Mouse (Mus musculus) frontal cortex, adult 2 months (tissue): ENCODE data around the gene Rab7b. TPM values are rescaled to one million over a fixed set of nuclear protein-coding genes. Genes with fewer than 3 reads are reported as not detected.

Experiments
- DNase-seq, 2 experiments: peaks; one replicate each; pipeline ENCODE4 v3.0.0; 2022; ENCODE audit warnings: low spot score in 1 of 2; ENCODE audit errors: extremely low spot score in 1 of 2
- polyA plus RNA-seq: library from polyadenylated mRNA; depleted of rRNA; stranded (reverse); fragments of >200 nt; gene quantifications from 2 replicates; pipeline ENCODE4 v1.2.3, GENCODE M21; 2012

Rab7b gene
- polyA plus RNA-seq, 1 experiment = 2.7 TPM

GRCm38 (mm10) chr1:131734657-131735273 lies 46.3 kb downstream of the Rab7b start:
- no peak for DNase-seq

DNA sequence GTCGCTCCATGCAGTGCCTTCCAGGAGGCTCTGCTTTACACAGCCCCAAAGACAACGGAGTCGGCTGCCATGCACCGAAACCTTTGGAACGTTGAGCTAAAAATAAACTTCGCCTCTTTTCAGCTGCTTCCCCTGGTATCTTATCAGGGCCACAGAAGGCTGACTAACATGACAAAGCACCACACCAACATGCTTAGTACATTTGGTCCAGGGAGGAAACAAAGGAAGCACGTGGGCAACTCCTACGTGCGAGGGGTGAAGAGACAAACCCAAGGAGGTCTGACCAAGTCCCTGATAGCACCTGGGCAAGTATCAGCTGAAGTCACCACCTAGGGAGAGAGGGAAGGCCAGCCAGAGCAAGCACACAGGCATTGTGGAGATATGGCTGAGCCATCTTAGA lies 48.0 kb downstream of the Rab7b start:
- no peak for DNase-seq

DNA sequence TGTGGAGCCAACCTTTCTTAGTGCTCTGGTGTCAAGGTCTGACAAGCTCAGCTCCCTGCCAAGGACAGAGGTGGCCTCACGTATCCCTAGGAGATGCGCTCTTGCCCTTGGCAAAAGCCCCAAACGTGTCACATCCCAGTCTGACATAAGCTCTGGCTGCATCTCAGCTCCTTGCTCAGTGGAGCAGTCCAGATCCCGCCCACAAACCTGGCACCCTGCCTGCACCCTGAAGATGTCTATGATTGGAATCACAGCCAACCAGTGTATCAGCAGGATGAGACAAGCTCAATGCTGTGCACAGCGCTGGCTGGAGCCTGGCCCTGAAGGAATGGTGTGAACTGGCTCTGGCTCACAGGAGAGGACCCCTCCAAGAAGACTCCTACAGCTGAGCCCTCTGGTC lies 48.8 kb downstream of the Rab7b start:
- peak; percentile 95 to 99 for DNase-seq

DNA sequence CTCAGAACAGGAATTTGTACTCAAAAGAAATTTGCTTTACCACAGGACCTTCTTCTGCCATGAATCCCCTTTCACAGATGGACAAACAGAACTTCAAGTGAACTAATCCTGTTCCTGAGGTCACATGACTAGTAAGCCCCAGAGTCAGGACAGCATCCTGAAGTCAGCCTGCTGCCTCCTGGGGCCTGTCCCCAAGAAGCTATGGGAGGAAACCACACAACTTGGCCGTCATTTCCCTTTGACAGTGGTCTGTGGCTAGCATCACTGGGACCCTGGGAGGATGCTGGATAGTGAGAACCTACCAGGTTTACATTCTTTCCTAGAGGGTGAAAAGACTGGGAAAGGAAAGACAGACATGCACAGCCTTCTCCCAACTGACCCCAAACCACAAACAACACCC lies 50.3 kb downstream of the Rab7b start:
- no peak for DNase-seq

GRCm38 (mm10) chr1:131739481-131740160 lies 51.1 kb downstream of the Rab7b start:
- DNase-seq = no peak

GRCm38 (mm10) chr1:131743868-131744464 lies 55.5 kb downstream of the Rab7b start, which contains the start of gene Slc26a9:
Gene Slc26a9 (plus strand): TSS chr1:131744022.
- no peak for DNase-seq

DNA sequence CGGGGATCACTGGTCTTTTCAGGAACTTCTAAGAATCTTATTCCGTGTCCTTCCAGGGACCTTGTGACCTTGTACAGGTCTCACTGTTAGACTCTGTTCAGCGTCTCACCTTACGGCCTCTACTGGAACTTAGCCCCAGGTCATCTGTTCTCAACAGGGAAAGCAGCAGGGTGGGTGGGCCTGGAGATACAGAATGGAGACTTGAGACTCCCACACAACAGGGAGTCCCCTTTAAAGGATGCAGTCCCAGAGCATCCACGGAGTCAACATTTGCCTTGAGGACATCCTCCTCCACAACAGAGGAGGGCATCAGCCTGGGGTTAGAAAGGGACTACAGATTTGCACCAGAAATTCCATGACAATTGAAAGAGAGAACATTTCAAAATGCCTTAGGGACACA lies 56.9 kb downstream of the Rab7b start:
- DNase-seq = no peak

DNA sequence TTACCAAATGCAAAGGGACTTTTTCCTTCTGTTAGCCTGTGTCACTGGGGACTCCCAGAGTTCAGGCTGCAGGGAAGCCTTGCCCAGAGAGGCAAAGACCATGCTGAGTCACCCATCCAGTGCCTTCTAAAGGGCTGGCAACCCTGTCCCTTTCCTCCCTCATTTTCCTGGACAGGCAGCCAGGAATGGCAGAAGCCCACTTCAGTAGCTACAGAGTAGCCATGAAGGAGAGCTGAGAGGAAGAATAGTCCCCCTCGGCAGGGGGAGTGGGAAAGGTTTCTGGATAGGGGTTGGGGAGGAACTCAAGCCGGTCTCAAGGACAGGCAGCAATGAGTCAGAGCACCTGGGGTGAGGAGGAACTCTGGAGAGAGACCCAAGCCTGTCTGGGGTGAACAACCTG lies 59.3 kb downstream of the Rab7b start:
- DNase-seq = no peak

- DNase-seq = no peak
Observed at GRCm38 (mm10) chr1:131748636-131749035, 60.1 kb downstream of the Rab7b start.

DNA sequence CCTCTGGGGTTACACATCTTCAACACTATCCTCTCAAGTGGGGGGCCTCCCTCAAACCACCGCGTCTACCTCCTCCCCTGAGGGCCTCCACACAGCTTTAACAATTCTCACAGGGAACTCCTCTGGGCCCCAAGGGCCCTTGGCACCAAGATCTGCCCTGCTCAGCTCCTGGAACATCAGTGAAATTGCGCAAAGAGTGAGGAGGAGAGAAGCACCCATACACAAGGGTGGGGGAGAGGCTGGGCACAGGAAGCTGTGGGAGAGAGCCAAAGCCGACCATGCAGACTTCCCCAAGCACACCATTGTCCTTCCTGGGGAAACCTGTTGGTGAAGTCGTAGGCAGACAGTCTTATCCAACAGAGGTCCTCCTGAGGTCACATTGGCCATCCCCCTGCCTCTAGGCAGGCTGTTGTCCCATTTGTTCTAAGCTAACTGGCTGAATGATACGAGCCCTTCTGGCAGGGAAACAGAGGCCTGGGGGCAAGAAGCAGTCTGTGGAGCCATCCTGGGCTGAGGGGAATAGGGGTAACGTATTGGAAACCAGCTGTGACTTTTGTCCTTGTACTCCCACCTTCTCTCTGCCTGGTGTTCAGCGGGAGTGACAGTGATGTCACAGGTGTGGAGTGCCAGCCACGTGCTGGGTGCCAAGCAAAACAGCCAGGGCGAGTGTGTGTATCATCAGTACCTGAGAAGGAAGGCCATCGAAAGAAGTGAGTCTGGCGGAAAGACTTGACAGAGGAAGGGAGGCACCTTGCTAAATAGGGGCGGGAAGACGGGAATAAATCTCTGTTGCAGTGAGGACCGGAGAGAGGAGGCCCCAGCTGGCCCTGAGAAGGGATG lies 61.4 kb downstream of the Rab7b start:
- no peak for DNase-seq

- no peak for DNase-seq
Observed at GRCm38 (mm10) chr1:131751181-131751890, 62.8 kb downstream of the Rab7b start.

GRCm38 (mm10) chr1:131751891-131752311 lies 63.4 kb downstream of the Rab7b start:
- no peak for DNase-seq

GRCm38 (mm10) chr1:131754212-131754829 lies 65.8 kb downstream of the Rab7b start:
- no peak for DNase-seq

DNA sequence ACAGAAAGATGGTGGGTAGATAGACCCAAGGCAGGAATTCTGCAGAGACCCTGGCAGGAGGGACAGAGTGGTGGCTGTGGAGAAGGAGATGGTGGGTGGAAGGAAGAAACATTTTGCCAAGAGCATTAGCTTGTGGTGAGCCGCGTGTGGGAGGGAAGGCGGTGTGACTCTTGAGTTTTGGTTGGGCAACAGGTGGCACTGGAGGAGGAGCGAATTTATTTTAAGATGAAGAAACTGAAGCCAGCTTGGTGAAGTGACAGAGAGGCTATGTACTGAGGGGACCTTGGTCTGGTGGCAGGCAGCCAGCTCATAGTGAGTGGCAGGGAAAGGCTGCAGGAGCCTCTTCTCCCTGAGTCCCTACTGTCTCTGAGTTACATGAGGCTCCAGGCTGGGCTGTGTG lies 66.4 kb downstream of the Rab7b start:
- DNase-seq = peak; percentile 76 to 81

- DNase-seq = no peak
Observed at GRCm38 (mm10) chr1:131757211-131757610, 68.7 kb downstream of the Rab7b start.

GRCm38 (mm10) chr1:131758796-131759195 lies 70.3 kb downstream of the Rab7b start:
- DNase-seq = no peak

GRCm38 (mm10) chr1:131759667-131760427 lies 71.4 kb downstream of the Rab7b start:
- no peak for DNase-seq

DNA sequence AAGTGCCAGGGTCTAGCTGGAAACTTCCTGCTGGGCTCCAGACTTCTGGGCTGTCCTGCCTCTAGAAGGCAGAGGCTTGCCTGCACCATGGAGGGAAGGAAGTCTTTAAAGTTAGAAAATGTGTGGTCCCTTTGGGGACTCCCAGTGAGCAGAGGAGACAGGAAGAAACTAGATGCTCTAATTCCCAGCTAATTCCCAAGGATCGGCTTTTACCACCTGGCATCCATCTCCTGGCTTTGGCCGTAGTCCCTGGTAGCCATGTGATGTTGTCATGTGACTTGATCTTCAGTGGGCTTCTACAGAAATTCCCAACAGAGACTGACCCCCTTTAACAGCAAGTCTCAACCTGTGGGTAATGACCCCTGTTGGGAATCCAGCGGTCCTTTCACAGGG lies 71.9 kb downstream of the Rab7b start:
- DNase-seq = no peak

DNA sequence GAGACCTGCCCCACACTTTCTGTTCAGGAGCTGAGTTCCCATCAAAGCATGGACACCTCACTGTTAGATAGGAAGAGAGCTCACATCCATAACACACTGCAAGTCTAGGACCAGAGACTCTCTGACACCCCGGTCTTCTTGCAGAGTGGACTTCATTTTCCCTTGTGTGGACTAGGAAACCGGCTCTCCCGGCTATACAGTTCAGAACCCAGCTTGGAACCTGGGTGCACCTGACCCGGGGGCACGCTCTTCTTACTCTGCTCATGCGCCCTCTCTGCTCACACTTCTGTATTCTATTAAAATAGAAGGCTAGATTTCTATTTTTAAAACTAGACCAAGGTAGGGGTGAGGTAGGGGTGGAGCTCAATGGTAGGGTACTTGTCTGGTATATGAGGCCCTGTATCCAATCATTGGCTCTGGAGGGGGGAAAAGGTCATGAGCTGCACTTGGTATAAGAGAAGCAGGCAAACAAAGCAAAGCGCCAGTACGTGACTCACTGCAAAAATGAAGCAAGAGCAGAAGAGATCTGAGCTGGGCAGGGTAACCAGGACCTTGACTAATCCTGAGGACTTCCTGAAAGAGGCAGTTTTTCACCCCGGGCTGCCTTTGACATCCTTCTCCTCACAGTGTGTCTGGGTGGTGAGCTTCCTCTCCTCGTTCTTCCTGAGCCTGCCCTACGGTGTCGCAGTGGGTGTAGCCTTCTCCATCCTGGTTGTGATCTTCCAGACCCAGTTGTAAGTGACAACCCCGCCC lies 72.8 kb downstream of the Rab7b start:
- no peak for DNase-seq
